10 mouse cellular contexts compared by ENCODE assay signal in genomic region chr12:53254160-53254480, GRCm38 (mm10). TPM values are rescaled to one million over a fixed set of nuclear protein-coding genes. Genes with fewer than 3 reads are reported as not detected.
DNase-seq lines count a peak whose midpoint lies in the region; ATAC-seq and TF ChIP-seq lines count a peak whose summit lies in the region.
"Had no signal": no experiment of that assay in that cellular context is flagged by ENCODE, and none has a peak within 500 bp of the region (broad histone marks: within the 10 kb centered on the region; RNA-seq: fewer than 3 reads in every experiment).

No protein-coding gene starts in this region.

- intact Hi-C loops in heart, postnatal 10 days (cut with DNase I), result loop anchor here (5.0 to 10.0 kb wide), 2 partner anchors 187 to 811 kb away; no protein-coding TSS in a partner anchor

- H3K27me3 ChIP-seq in heart, embryonic 16.5 days (ENCODE audit: control insufficient read depth, insufficient read depth, low read length), result peaks cover 27% of the 10 kb centered on the region
- H3K27me3 ChIP-seq in embryonic facial prominence, embryonic 13.5 days, result peaks cover 49% of the 10 kb centered on the region
- no peaks in the 10 kb centered on the region for H3K27me3 ChIP-seq in hindbrain, postnatal 0 days (ENCODE audit: insufficient read depth, low read length)
- no peaks in the 10 kb centered on the region for H3K27me3 ChIP-seq in midbrain, embryonic 14.5 days (ENCODE audit: control insufficient read depth, insufficient read depth, low read length)

- H3K9me3 ChIP-seq in heart, embryonic 16.5 days (replicated peaks; ENCODE audit: control insufficient read depth, low read length), result no peaks in the 10 kb centered on the region
- no peaks in the 10 kb centered on the region for H3K9me3 ChIP-seq in embryonic facial prominence, embryonic 13.5 days
- H3K9me3 ChIP-seq in hindbrain, postnatal 0 days (ENCODE audit: low read length), result no peaks in the 10 kb centered on the region
- H3K9me3 ChIP-seq in midbrain, embryonic 14.5 days (ENCODE audit: control insufficient read depth, low read length), result no peaks in the 10 kb centered on the region

- no peaks in the 10 kb centered on the region for H3K36me3 ChIP-seq in heart, embryonic 16.5 days (ENCODE audit: control insufficient read depth, insufficient read depth)
- H3K36me3 ChIP-seq in embryonic facial prominence, embryonic 13.5 days, result no peaks in the 10 kb centered on the region
- no peaks in the 10 kb centered on the region for H3K36me3 ChIP-seq in hindbrain, postnatal 0 days (ENCODE audit: insufficient read depth, low read length)
- no peaks in the 10 kb centered on the region for H3K36me3 ChIP-seq in midbrain, embryonic 14.5 days (ENCODE audit: control insufficient read depth, insufficient read depth, low read length)

- H3K9ac ChIP-seq in heart, embryonic 16.5 days (ENCODE audit: low read length), result no peak overlapping the region
- H3K9ac ChIP-seq in embryonic facial prominence, embryonic 13.5 days, result peak overlapping the region; percentile 90; the same call in 1 of the 2 replicates
- peak overlapping the region; percentile 92 for H3K9ac ChIP-seq in hindbrain, postnatal 0 days (replicated peaks; ENCODE audit: low read length)
- peak overlapping the region; percentile 97 for H3K9ac ChIP-seq in midbrain, embryonic 14.5 days (replicated peaks; ENCODE audit: low read length)

- 20% methylated on average over 6 of the region's 6 CpGs for WGBS in heart, embryonic 16.5 days
- 6% methylated on average over 6 of the region's 6 CpGs for WGBS in embryonic facial prominence, embryonic 13.5 days
- 9% methylated on average over 6 of the region's 6 CpGs for WGBS in hindbrain, postnatal 0 days
- WGBS in midbrain, embryonic 14.5 days, result 2% methylated on average over 6 of the region's 6 CpGs

- H3K4me1 ChIP-seq in heart, embryonic 16.5 days (ENCODE audit: control insufficient read depth, insufficient read depth, low read length), result peaks cover 8% of the 10 kb centered on the region; the same call in 1 of the 2 replicates
- H3K4me1 ChIP-seq in embryonic facial prominence, embryonic 13.5 days, result peaks cover 12% of the 10 kb centered on the region
- no peaks in the 10 kb centered on the region for H3K4me1 ChIP-seq in hindbrain, postnatal 0 days (ENCODE audit: insufficient read depth, low read length)
- H3K4me1 ChIP-seq in midbrain, embryonic 14.5 days (ENCODE audit: control insufficient read depth, insufficient read depth, low read length), result peaks cover 40% of the 10 kb centered on the region

- no peak for ATAC-seq in heart, embryonic 16.5 days (replicated peaks; ENCODE audit: extremely low read depth, insufficient read depth, low FRiP score)
- ATAC-seq in embryonic facial prominence, embryonic 13.5 days (ENCODE audit: insufficient number of reproducible peaks, insufficient read depth, low FRiP score, low TSS enrichment, low read depth), result no peak
- no peak for ATAC-seq in hindbrain, postnatal 0 days
- no peak for ATAC-seq in midbrain, embryonic 14.5 days (ENCODE audit: low FRiP score, low TSS enrichment)
- ATAC-seq: activated CD4-positive, CD25-positive, alpha-beta regulatory T cell, adult 4 months had no signal

- peak overlapping the region; percentile 80 for H3K4me3 ChIP-seq in heart, embryonic 16.5 days (ENCODE audit: low read length)
- peak overlapping the region; percentile 74 for H3K4me3 ChIP-seq in embryonic facial prominence, embryonic 13.5 days
- peak overlapping the region; percentile 82 for H3K4me3 ChIP-seq in hindbrain, postnatal 0 days (ENCODE audit: low read length)
- peak overlapping the region; percentile 85 for H3K4me3 ChIP-seq in midbrain, embryonic 14.5 days (replicated peaks; ENCODE audit: low read depth, low read length)

- H3K4me2 ChIP-seq in heart, embryonic 16.5 days (ENCODE audit: low read depth, low read length), result peak overlapping the region; percentile 95
- peak overlapping the region; percentile 86 for H3K4me2 ChIP-seq in embryonic facial prominence, embryonic 13.5 days
- H3K4me2 ChIP-seq in hindbrain, postnatal 0 days (ENCODE audit: low read depth, low read length), result peak overlapping the region; percentile 68
- peak overlapping the region; percentile 76 for H3K4me2 ChIP-seq in midbrain, embryonic 14.5 days (ENCODE audit: low read length)

- no peak for DNase-seq in heart, postnatal 10 days
- DNase-seq in hindbrain, postnatal 0 days (ENCODE audit: low spot score), result no peak
- no peak for DNase-seq in midbrain, embryonic 14.5 days
- DNase-seq in cerebellum, postnatal 4 days (ENCODE audit: low spot score in 2 of 2), result no peak
- DNase-seq in thymus, adult 18-20 months, result no peak
- no peak for DNase-seq in spleen, postnatal 10 days (ENCODE audit: low spot score in 2 of 2)
- DNase-seq: lung, postnatal 14 days had no signal

- no peak for TF ChIP-seq CTCF in hindbrain, postnatal 0 days (IDR thresholded peaks at IDR 0.05; ENCODE audit: low read depth)

- no peak overlapping the region for H3K27ac ChIP-seq in heart, embryonic 16.5 days (ENCODE audit: low read length)
- no peak overlapping the region for H3K27ac ChIP-seq in embryonic facial prominence, embryonic 13.5 days
- peak overlapping the region; percentile 94; the same call in 1 of the 2 replicates for H3K27ac ChIP-seq in hindbrain, postnatal 0 days
- peak overlapping the region; percentile 98 for H3K27ac ChIP-seq in midbrain, embryonic 14.5 days (replicated peaks; ENCODE audit: low read depth, low read length)

RNA-seq across cellular contexts. Expression of gene Npas3, which starts 5.6 kb away (rescaled TPM):
- polyA plus RNA-seq in heart, embryonic 16.5 days (2015; fragmentation: Nextera tagmentation; extraction: Ambion mirVana), result 0.49 and 0.76 TPM in 2 replicates
- 1 to 10 TPM; 1.9 to 2.0 TPM for total RNA-seq in heart, postnatal 10 days (2021)
- 4.3 and 6.2 TPM in 2 replicates for polyA plus RNA-seq in embryonic facial prominence, embryonic 13.5 days (2015; fragmentation: Nextera tagmentation; extraction: Ambion mirVana)
- total RNA-seq in hindbrain, postnatal 0 days (2014; rRNA removed), result 53.8 and 61.9 TPM in 2 replicates
- 28.0 and 30.3 TPM in 2 replicates for polyA plus RNA-seq in hindbrain, postnatal 0 days (2015; fragmentation: Nextera tagmentation; extraction: Ambion mirVana)
- 34.0 and 39.8 TPM in 2 replicates for polyA plus RNA-seq in midbrain, embryonic 14.5 days (2014; fragmentation: Nextera tagmentation; extraction: Ambion mirVana)

Comparison
In these comparisons a context has a peak if more than half of its experiments do, and no peak if none do; other contexts are left out.
1. H3K27ac ChIP-seq: peak in hindbrain, postnatal 0 days (single experiment) and midbrain, embryonic 14.5 days (single experiment); none in heart, embryonic 16.5 days (single experiment) and embryonic facial prominence, embryonic 13.5 days (single experiment).
2. Peak in every context shown above with its lines, with median percentiles within 50 percentile points of each other: H3K4me2 ChIP-seq and H3K4me3 ChIP-seq.